Mouse (Mus musculus) left cerebral cortex, adult 2 months (tissue): ENCODE measurements around the gene Sergef. TPM values are rescaled to one million over a fixed set of nuclear protein-coding genes. Genes with fewer than 3 reads are reported as not detected.
"Not testable (repeated sequence)": the region's sequence is repeated elsewhere in the genome, so short reads cannot be mapped to it uniquely, and the experiment has no call there.

Source experiments
- DNase-seq, 2 experiments: peaks; one replicate each; pipeline ENCODE4 v3.0.0; 2021 to 2022; ENCODE audit warnings: low spot score in 2 of 2, mixed read lengths in 1 of 2; ENCODE audit errors: extremely low spot score in 1 of 2
- H3K27ac ChIP-seq: fragments of 200-600 bp; 2 replicates; pipeline ENCODE4 v1.8.1; 2022
- H3K4me3 ChIP-seq: fragments of 200-600 bp; 2 replicates; pipeline ENCODE4 v1.8.1; 2022
- CTCF ChIP-seq: fragments of 200-600 bp; IDR thresholded peaks from 2 replicates; pipeline ENCODE4 v1.8.1; 2022; ENCODE audit warnings: antibody characterized with exemption, mild to moderate bottlenecking, moderate library complexity
- intact Hi-C: fragments of 180-260 bp; cut with DNase I; formaldehyde crosslinking; loops from one replicate; pipeline ENCODE4 v1.15.1; 2025
- total RNA-seq, 2 experiments: library from RNA; stranded (reverse); gene quantifications; 2 replicates each; pipeline ENCODE4 v1.2.3; 2021

The Sergef gene
- total RNA-seq, 2 experiments from 2014 or later, result 74.5 to 77.3 TPM

DNA sequence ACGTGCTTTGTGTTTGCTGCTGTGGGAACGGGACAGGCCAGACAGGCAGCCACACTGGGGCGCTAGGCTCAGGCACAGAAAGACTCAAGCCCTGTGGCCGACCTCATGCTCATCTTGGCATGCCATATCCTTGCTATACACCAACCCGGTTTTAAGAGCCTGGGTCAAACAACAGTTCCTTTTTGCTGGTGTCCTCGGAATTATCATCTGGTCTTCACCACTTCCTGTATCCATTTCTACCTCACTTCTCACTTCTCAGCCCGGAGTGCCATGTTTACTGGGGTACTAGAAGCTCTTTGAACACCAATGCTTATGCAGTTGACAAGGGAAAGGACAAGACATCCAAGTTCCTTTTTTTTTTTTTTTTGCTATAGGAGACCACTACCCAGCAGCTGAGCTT, 51.6 kb downstream of the Sergef start:
- no peak overlapping the region for H3K4me3 ChIP-seq
- TF ChIP-seq CTCF, result no peak
- intact Hi-C loops, result loop anchor here (5.0 kb wide), 2 partner anchors 51 to 191 kb away; partner anchors contain the start of gene Kcnc1
- DNase-seq, result no peak
- peak overlapping the region; percentile 85 for H3K27ac ChIP-seq

DNA sequence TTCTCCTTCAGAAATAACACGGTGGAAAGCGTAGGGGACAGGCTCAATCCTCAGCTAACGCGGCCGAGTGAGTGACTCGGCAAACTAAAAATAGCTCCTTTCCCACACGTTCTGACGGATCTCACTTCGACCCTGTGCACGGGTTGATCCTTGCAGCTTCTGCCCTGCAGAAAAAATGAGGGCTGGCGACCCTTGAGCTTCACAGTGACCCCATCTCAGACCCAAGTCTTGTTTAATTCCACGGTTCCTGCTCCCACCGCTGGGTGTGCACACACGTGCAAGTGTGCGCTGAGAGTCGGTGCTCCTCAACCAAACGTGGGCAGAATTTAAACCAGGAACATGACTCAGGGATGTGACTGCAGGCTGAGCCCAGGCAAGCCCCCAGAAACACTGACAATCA, 52.1 kb downstream of the Sergef start:
- DNase-seq, result peak; percentile 64 to 65
- Histone ChIP-seq H3K4me3 (no peak overlapping the region), H3K27ac (peak overlapping the region; percentile 85)
- TF ChIP-seq CTCF, result no peak; the same call in none of the 2 replicates
- intact Hi-C loops, result loop anchor here (5.0 kb wide), 2 partner anchors 50 to 190 kb away; partner anchors contain the start of gene Kcnc1

DNA sequence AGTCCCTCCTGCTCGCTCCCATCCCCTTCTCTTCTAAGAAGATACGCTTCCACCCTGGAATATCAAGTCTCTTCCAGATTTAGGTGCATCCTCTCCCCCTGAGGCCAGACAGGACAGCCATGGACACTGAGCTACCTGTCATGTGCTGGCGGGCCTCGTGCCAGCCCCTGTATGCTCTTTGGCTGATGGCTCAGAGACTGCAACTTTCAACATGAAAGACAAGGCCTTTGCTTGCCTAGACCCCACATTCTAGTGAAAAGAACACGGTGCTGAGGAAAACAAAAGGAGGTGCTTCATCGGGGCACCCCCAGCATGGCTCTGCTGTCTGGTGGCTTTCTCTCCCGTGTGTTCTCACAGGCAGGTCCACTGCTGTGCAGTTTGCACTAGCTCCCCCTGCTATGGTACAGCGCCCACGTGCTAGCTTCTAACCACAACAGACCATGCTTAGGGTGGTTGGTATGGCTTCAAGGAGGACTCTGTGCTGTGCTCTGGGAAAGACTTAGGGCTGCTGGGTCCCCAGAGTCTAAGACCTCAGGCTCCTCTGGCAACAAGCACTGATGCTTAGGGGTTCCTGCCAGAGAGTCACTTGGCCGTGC, 52.9 kb downstream of the Sergef start:
- TF ChIP-seq CTCF, result no peak
- H3K4me3 ChIP-seq, result no peak overlapping the region
- H3K27ac ChIP-seq, result peak overlapping the region; percentile 85
- DNase-seq, result no peak
- intact Hi-C loops, result loop anchor here (5.0 kb wide), 2 partner anchors 49 to 189 kb away; partner anchors contain the start of gene Kcnc1

DNA sequence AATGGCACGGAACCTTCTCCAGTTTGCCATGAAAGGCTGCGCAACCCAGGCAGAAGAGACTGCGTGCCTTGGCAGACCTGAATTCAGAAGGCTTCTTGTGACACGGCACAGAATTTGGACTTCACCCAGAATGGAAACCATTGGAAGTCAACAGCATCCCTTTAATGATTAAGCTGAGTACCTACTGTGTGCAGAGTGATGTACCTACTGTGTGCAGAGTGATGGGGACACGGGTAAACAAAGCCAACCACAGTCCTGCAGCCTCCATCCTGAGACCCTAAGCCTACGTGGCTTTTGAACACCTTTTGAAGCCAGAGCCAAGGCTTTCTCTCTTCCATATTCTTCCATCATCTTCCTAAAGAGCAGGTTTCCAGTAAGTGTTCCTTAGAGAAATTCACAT, 56.9 kb downstream of the Sergef start:
- TF ChIP-seq CTCF, result no peak
- DNase-seq, result no peak
- H3K27ac ChIP-seq, result no peak overlapping the region
- H3K4me3 ChIP-seq, result no peak overlapping the region
- intact Hi-C loops, result no loop called here

DNA sequence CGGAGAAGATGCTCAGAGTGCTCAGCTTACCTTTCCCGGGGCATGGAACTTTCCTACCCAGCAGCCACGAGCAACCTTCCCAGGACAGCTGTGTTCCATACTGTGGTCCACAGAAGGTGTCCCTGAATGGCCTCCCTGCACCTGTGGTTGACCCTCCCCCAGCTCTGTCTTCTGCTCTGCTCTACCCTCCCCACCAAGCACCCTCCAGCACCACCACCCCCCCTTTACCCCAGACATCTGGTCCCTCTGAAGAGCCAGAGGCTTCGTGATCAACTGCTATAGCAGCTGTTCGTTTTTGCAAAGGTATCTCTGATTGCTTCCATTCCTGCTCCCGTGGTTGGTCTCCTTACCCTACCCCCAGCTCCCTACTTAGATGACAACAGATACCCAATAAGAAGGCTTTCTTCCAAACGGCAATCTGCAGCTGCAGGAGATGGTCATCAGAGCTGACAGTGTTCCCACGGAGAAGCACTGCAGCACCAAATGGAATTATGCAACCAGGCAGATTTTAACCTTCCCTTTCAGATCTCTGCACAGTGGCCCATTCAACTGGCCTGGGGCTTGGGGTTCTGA, 58.2 kb downstream of the Sergef start:
- intact Hi-C loops, result no loop called here
- DNase-seq, result no peak
- Histone ChIP-seq H3K27ac (peak overlapping the region; percentile 62), H3K4me3 (no peak overlapping the region)
- TF ChIP-seq CTCF, result no peak

DNA sequence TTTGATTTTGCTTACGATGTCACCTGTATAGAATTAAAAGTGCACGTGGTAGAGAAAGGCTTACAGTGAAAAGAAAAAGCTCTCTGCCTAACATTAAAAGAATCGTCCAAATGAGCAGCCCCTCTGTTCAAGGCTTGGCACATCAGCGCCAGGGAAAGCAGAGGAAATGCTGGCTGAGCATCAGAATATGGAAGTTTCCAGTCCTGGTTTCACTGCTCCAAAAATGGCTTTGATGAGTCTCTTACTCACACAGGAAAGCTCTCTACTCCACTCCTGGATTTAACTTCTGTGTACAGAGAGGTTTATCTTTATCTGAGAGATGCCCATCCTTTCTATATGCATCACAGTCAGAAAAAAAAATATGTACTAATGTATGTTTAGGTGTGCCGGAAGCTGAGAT, 61.5 kb downstream of the Sergef start:
- no peak for TF ChIP-seq CTCF
- no peak for DNase-seq
- Histone ChIP-seq H3K27ac (0 out of 2 replicates have a peak overlapping the region, but pooled peaks have one; percentile 44), H3K4me3 (no peak overlapping the region)
- intact Hi-C loops, result no loop called here

DNA sequence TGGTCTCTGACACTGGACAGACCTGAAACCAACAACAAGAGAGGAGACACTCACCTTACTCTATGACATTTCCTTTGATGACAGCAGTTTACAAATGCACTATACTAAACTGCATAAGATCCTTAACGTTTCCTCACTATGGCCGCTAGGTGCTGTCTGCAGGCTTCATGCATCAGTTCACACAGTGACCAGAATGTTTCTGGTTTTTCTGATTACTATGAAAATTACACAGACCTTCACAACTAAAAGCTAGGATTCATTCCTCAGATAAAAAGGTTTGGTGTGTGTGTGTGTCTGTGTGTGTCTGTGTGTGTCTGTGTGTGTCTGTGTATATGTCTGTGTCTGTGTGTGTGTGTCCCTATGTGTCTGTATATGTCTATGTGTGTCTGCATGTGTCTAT, 63.7 kb downstream of the Sergef start:
- intact Hi-C loops, result no loop called here

DNA sequence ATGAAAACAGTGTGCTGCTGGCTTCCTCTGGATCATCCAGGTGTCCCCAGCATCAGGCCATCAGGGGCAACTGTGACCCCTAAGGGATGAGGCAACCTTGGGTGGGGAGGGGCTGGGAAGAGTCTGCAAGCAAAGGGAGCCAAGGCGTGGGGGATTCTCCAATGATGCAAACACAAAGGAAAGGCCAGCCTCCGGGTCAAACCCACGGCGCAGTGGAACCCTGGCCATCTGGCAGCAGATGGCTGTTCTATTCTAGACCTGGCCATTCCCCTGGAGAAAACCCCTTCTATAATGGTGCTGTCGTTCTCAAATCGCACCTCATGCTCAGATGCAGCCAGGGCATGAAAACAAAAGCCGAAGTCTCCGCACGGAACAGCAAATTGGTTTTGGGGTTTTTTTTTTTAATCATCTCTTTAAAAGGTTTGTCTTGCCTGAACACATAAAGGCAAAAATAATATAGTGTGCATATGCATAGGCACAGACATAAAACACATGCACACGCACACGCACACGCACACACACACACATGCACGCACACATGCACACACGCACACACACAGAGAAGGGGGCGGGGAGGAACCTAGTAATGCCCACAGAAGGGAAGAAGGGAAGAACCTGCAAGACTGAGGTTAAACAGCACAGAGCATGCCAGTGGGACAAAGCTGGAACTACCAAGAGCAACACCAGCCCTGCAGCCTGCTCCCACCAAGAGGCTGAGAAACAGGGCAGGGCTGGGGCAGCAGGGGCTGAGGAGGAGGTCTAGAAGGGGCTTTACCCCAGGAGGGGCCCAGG, 66.6 kb downstream of the Sergef start:
- intact Hi-C loops, result no loop called here

More for the DNA sequence above, 63.7 kb downstream of the Sergef start:
- DNase-seq, result no peak
- H3K4me3 ChIP-seq, result no peak overlapping the region
- H3K27ac ChIP-seq, result no peak overlapping the region
- TF ChIP-seq CTCF, result no peak

DNA sequence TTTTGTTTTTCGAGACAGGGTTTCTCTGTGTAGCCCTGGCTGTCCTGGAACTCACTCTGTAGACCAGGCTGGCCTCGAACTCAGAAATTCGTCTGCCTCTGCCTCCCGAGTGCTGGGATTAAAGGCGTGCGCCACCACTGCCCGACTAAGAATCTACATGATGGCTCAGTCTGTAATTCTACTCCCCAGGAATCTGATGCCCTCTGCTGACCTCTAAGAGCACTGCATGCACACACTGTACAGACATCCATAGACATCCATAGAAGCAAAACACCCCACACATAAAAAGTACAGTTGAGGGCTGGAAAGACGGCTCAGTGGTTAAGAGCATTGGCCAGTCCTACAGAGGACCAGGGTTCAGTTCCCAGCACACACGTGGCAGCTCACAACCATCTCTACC, 70.1 kb downstream of the Sergef start:
- peak; percentile 57 for TF ChIP-seq CTCF
- intact Hi-C loops, result loop anchor here (2.0 kb wide), 1 partner anchor 177 kb away; no protein-coding TSS in a partner anchor
- H3K27ac ChIP-seq, DNase-seq, H3K4me3 ChIP-seq: not testable (repeated sequence)

More for the DNA sequence above, 66.6 kb downstream of the Sergef start:
- DNase-seq, result no peak
- TF ChIP-seq CTCF, result no peak
- Histone ChIP-seq H3K4me3 (no peak overlapping the region), H3K27ac (no peak overlapping the region)

GRCm38 (mm10) chr7:46566318-46567007, 73.1 kb downstream of the Sergef start:
- no peak overlapping the region for H3K4me3 ChIP-seq
- intact Hi-C loops, result no loop called here
- DNase-seq, result no peak
- no peak for TF ChIP-seq CTCF
- no peak overlapping the region for H3K27ac ChIP-seq

GRCm38 (mm10) chr7:46565374-46565773, 74.2 kb downstream of the Sergef start:
- DNase-seq, result no peak
- H3K27ac ChIP-seq, result no peak overlapping the region
- no peak overlapping the region for H3K4me3 ChIP-seq
- peak; percentile 36 for TF ChIP-seq CTCF
- intact Hi-C loops, result no loop called here

- TF ChIP-seq CTCF, result peak; percentile 30
- DNase-seq, result no peak
- H3K4me3 ChIP-seq, result no peak overlapping the region
- H3K27ac ChIP-seq, result no peak overlapping the region
- intact Hi-C loops, result no loop called here
Observed at GRCm38 (mm10) chr7:46563801-46564200, 75.8 kb downstream of the Sergef start.
